Mouse (Mus musculus): ENCODE data around the gene Arfgef3. TPM values are rescaled to one million over a fixed set of nuclear protein-coding genes. Genes with fewer than 3 reads are reported as not detected.
"Not testable (repeated sequence)": the region's sequence is repeated elsewhere in the genome, so short reads cannot be mapped to it uniquely, and the experiment has no call there.

Gene Arfgef3
- polyA plus RNA-seq, 1 experiment from 2014 or later, result 0.20 TPM

DNA sequence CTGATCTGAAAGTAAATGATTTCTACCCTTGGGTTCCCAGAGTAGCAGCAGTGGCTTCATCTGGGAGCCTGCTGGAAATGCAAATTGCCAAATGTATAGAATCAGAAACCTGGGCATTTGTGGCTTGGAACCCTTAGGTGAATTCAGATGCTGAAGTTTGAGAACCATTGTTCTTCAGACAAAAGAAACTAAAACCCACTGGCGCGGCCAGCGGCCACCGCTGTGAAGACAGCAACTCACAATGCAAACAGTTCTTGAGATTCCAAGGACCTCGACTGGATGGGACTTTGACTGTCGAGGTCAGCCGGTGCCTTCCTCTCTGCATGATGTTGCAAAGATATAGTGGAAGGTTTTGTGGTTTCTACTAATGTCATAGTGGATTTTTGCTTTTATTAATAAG, 159.6 kb downstream of the Arfgef3 start:
- WGBS, result 38% methylated on average over 7 of the region's 7 CpGs

DNA sequence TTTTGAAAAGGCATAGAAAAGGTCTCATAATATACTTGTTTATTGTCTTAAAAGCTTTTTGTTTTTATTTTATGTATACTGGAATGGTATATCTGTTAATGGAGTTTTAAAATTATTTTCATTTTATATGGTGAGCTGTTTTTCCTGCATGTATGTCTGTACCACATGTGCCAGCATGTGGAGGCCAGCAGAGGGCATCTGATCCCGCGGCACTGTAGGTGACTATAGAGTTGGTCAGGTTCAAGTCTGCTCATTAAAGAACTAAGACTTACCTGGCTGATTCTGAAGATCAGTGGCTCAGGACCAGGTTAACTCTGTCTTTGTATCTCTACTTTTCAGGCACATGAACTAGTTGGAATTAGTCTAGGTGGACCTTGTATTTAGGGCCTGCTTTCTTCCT, 171.2 kb downstream of the Arfgef3 start:
- H3K27ac ChIP-seq, result no peak overlapping the region
- H3K27me3 ChIP-seq, result no peaks in the 10 kb centered on the region
- no peak for ATAC-seq (ENCODE audit: insufficient number of reproducible peaks, insufficient read depth, low FRiP score, low TSS enrichment, low read depth)
- H3K4me2 ChIP-seq, result no peak overlapping the region
- WGBS, result 57% methylated on average over 2 of the region's 2 CpGs
- no peak overlapping the region for H3K9ac ChIP-seq (replicated peaks)
- H3K9me3 ChIP-seq, result no peaks in the 10 kb centered on the region
- H3K4me1 ChIP-seq (replicated peaks), result no peaks in the 10 kb centered on the region
- no peaks in the 10 kb centered on the region for H3K36me3 ChIP-seq
- H3K4me3 ChIP-seq (replicated peaks), result no peak overlapping the region

More for the DNA sequence above, 159.6 kb downstream of the Arfgef3 start:
- Histone ChIP-seq H3K4me1 (replicated peaks) (no peaks in the 10 kb centered on the region), H3K4me3 (replicated peaks) (no peak overlapping the region), H3K4me2 (no peak overlapping the region), H3K9me3 (no peaks in the 10 kb centered on the region), H3K36me3 (no peaks in the 10 kb centered on the region), H3K27ac (no peak overlapping the region), H3K9ac (replicated peaks) (no peak overlapping the region), H3K27me3 (no peaks in the 10 kb centered on the region)
- ATAC-seq (ENCODE audit: insufficient number of reproducible peaks, insufficient read depth, low FRiP score, low TSS enrichment, low read depth), result no peak

GRCm38 (mm10) chr10:18562940-18563339, 180.8 kb downstream of the Arfgef3 start:
- no peak overlapping the region for H3K4me2 ChIP-seq
- no peaks in the 10 kb centered on the region for H3K36me3 ChIP-seq
- no peak overlapping the region for H3K9ac ChIP-seq (replicated peaks)
- no peaks in the 10 kb centered on the region for H3K9me3 ChIP-seq
- H3K4me1 ChIP-seq (replicated peaks), result no peaks in the 10 kb centered on the region
- WGBS, result 8% methylated on average over 4 of the region's 4 CpGs
- H3K27me3 ChIP-seq, result 0 out of 2 replicates have a peak, but pooled peaks cover 3% of the 10 kb centered on the region
- no peak overlapping the region for H3K4me3 ChIP-seq (replicated peaks)
- no peak overlapping the region for H3K27ac ChIP-seq
- ATAC-seq (ENCODE audit: insufficient number of reproducible peaks, insufficient read depth, low FRiP score, low TSS enrichment, low read depth), result no peak

- Histone ChIP-seq H3K27ac (no peak overlapping the region), H3K27me3 (0 out of 2 replicates have a peak, but pooled peaks cover 3% of the 10 kb centered on the region), H3K4me2 (no peak overlapping the region), H3K4me1 (replicated peaks) (no peaks in the 10 kb centered on the region), H3K36me3 (no peaks in the 10 kb centered on the region), H3K9me3 (no peaks in the 10 kb centered on the region), H3K4me3 (replicated peaks) (no peak overlapping the region), H3K9ac (replicated peaks) (no peak overlapping the region)
- 47% methylated on average over 5 of the region's 5 CpGs for WGBS
- no peak for ATAC-seq (ENCODE audit: insufficient number of reproducible peaks, insufficient read depth, low FRiP score, low TSS enrichment, low read depth)
Observed at GRCm38 (mm10) chr10:18561445-18561844, 182.3 kb downstream of the Arfgef3 start.

DNA sequence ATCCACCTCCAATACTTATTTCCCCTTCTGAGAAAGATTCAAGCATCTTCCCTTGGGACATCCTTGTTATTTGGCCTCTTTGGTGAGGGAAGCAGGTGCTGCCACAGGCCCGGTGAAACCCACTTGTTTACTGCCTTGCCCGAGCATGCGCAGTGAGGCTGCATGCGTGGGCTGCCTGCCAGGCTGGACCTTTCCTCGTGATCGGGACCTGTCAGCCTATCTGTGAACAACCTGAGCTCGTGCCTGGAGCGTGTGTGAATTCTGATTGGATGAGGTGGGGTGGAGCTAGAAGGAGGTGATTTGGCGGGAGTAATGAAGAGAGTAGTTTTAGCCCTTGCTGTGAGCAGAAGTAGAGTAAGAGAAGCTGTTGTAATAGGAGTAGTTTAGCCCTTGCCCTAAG, 184.7 kb downstream of the Arfgef3 start:
- ATAC-seq (ENCODE audit: insufficient number of reproducible peaks, insufficient read depth, low FRiP score, low TSS enrichment, low read depth); H3K27me3 ChIP-seq: not testable (repeated sequence)

DNA sequence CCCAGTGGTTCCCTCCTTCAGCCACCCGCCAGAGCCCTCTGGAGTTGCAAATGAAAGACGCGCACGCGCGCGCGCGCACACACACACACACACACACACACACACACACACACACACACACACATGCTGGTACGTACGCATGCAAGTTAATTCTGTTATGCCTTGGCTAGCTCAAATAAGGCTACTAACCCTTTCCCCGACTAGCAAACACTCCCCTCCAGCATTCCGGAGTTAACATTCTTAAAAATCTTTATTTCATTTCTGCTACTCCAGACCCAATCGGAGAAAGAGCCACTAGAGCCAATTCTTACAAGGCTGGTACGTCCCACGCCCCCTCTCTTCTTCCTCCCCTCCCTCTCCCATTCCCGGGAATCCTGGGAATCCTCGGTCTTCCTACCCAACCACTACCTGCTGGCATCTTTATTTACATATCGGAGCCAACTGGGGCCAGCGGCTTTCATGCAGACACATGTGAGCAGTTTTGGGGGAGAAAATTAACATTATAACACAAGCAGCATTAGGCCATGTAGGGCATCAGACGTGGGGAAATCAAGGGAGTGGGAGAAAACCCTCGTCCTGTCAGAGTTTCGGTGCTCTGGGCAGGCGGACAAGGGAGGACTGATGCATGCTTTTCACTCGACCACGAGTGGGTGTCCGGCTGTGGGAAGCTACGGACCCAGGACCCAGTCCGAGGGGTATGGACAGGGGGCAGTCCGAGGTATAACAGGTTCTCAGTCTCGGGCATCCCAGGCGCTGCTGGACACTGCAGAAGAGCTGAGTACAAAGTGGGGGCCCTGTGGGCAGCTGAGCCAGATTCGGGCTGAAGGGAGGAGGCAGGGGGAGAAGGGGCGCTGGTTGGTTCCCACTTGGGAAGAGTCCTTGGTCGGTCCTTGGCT, 194.2 kb downstream of the Arfgef3 start:
- Histone ChIP-seq H3K4me2 (peak overlapping the region; percentile 72), H3K27ac (no peak overlapping the region), H3K9me3 (no peaks in the 10 kb centered on the region), H3K36me3 (no peaks in the 10 kb centered on the region), H3K9ac (replicated peaks) (peak overlapping the region; percentile 53), H3K27me3 (peaks cover 14% of the 10 kb centered on the region; the same call in 1 of the 2 replicates), H3K4me1 (replicated peaks) (peaks cover 9% of the 10 kb centered on the region; the same call in 1 of the 2 replicates), H3K4me3 (replicated peaks) (peak overlapping the region; percentile 40)
- WGBS, result 3% methylated on average over 35 of the region's 35 CpGs
- ATAC-seq (ENCODE audit: insufficient number of reproducible peaks, insufficient read depth, low FRiP score, low TSS enrichment, low read depth), result 0 out of 2 replicates have a peak, but pooled peaks have one; percentile 27

More for the DNA sequence above, 184.7 kb downstream of the Arfgef3 start:
- H3K4me2 ChIP-seq; H3K27ac ChIP-seq; H3K9me3 ChIP-seq; H3K9ac ChIP-seq (replicated peaks); H3K4me1 ChIP-seq (replicated peaks); H3K36me3 ChIP-seq; H3K4me3 ChIP-seq (replicated peaks): not testable (repeated sequence)
- WGBS, result 83% methylated on average over 9 of the region's 9 CpGs

GRCm38 (mm10) chr10:18547381-18547780, 196.4 kb downstream of the Arfgef3 start:
- Histone ChIP-seq H3K27me3 (peaks cover 14% of the 10 kb centered on the region; the same call in 1 of the 2 replicates), H3K36me3 (no peaks in the 10 kb centered on the region), H3K4me2 (no peak overlapping the region), H3K4me1 (replicated peaks) (peaks cover 9% of the 10 kb centered on the region; the same call in 1 of the 2 replicates), H3K27ac (no peak overlapping the region), H3K4me3 (replicated peaks) (no peak overlapping the region), H3K9ac (replicated peaks) (no peak overlapping the region), H3K9me3 (no peaks in the 10 kb centered on the region)
- 83% methylated on average over 4 of the region's 4 CpGs for WGBS
- ATAC-seq (ENCODE audit: insufficient number of reproducible peaks, insufficient read depth, low FRiP score, low TSS enrichment, low read depth), result no peak

GRCm38 (mm10) chr10:18545813-18546235, 197.9 kb downstream of the Arfgef3 start, which contains the start of gene Hebp2:
Hebp2 (minus strand) TSS chr10:18546076.
- Histone ChIP-seq H3K27me3 (peaks cover 14% of the 10 kb centered on the region; the same call in 1 of the 2 replicates), H3K4me2 (peak within 1 kb of the TSS; percentile 76), H3K9ac (replicated peaks) (peak within 1 kb of the TSS; percentile 70), H3K4me3 (replicated peaks) (peak within 1 kb of the TSS; percentile 60), H3K9me3 (no peaks in the 10 kb centered on the region), H3K27ac (no peak within 1 kb of the TSS), H3K36me3 (0 out of 2 replicates have a peak, but pooled peaks cover 2% of the 10 kb centered on the region), H3K4me1 (replicated peaks) (peaks cover 9% of the 10 kb centered on the region; the same call in 1 of the 2 replicates)
- under 1% methylated on average over 22 of the region's 22 CpGs for WGBS
- peak; percentile 82 for ATAC-seq (ENCODE audit: insufficient number of reproducible peaks, insufficient read depth, low FRiP score, low TSS enrichment, low read depth)

DNA sequence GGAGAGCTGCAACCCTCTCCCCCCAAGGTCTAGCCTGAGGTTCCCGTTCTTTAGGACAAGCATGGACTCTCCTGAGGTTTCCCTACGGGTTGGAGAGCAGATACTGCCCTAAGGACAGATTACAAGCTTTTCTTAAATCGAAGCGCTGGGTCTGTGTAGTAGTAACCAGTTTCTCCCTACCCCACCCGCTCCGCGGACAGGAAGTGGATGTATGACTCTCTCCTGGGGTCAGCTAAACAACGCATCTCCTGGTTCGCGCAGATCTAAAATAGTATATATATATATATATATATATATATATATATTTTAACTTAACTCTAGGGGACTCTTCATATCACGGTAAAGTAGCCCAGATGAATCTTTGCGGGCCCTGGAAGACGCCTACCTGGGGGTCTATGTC, 198.4 kb downstream of the Arfgef3 start:
- ATAC-seq (ENCODE audit: insufficient number of reproducible peaks, insufficient read depth, low FRiP score, low TSS enrichment, low read depth), result no peak
- Histone ChIP-seq H3K4me3 (replicated peaks) (peak overlapping the region; percentile 60), H3K4me1 (replicated peaks) (peaks cover 9% of the 10 kb centered on the region; the same call in 1 of the 2 replicates), H3K9me3 (no peaks in the 10 kb centered on the region), H3K9ac (replicated peaks) (peak overlapping the region; percentile 70), H3K4me2 (peak overlapping the region; percentile 76), H3K27me3 (peaks cover 12% of the 10 kb centered on the region; the same call in 1 of the 2 replicates), H3K27ac (no peak overlapping the region), H3K36me3 (0 out of 2 replicates have a peak, but pooled peaks cover 3% of the 10 kb centered on the region)
- 8% methylated on average over 13 of the region's 13 CpGs for WGBS

DNA sequence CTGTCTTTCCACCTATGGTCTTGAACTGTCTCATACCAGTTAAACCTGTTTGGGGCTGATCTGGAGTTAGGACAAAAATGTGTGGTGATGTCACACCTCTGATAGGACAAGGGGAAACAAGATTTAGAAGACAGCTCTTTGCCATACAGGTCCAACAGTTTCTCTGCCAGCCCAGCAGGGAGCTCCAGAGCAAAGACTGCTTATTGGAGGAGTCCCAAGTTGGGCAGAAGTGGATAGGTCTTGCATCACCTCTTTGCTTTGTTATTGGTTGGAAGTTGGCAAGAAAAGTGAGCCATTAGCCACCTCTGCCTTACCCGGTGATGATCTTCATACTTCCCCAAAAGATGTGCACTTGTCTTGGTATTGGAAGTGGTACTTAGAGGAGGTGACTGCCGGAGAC, 206.9 kb downstream of the Arfgef3 start:
- H3K27ac ChIP-seq, result no peak overlapping the region
- no peaks in the 10 kb centered on the region for H3K27me3 ChIP-seq
- WGBS, result 90% methylated on average over 2 of the region's 2 CpGs
- no peak overlapping the region for H3K9ac ChIP-seq (replicated peaks)
- H3K4me1 ChIP-seq (replicated peaks), result peaks cover 11% of the 10 kb centered on the region; the same call in 1 of the 2 replicates
- no peak overlapping the region for H3K4me3 ChIP-seq (replicated peaks)
- H3K36me3 ChIP-seq, result peaks cover 18% of the 10 kb centered on the region
- no peaks in the 10 kb centered on the region for H3K9me3 ChIP-seq
- ATAC-seq (ENCODE audit: insufficient number of reproducible peaks, insufficient read depth, low FRiP score, low TSS enrichment, low read depth), result no peak
- H3K4me2 ChIP-seq, result no peak overlapping the region

DNA sequence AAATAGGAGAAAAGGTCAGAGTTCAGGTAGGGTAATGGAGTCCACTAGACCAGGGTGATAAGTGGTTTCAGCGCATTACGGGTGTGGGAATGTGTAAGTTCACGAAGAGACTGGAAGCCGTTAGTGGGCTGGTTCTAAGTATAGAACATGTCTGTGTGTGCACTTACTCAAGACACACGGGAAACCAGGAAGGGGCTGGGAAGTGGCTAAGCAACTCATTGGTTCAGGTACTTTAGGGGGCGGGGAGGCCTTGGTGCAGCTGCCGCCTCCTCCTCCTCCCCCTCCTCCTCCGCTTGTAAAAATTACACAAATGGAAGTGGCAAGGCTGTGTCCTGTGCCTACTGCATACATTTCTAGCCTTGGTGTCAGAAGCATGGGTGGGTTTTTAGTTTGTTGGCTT, 211.5 kb downstream of the Arfgef3 start:
- no peak overlapping the region for H3K27ac ChIP-seq
- H3K4me1 ChIP-seq (replicated peaks), result peaks cover 27% of the 10 kb centered on the region
- H3K27me3 ChIP-seq, result no peaks in the 10 kb centered on the region
- H3K4me2 ChIP-seq, result no peak overlapping the region
- no peak overlapping the region for H3K9ac ChIP-seq (replicated peaks)
- 43% methylated on average over 8 of the region's 8 CpGs for WGBS
- H3K9me3 ChIP-seq, result no peaks in the 10 kb centered on the region
- ATAC-seq (ENCODE audit: insufficient number of reproducible peaks, insufficient read depth, low FRiP score, low TSS enrichment, low read depth), result no peak
- no peak overlapping the region for H3K4me3 ChIP-seq (replicated peaks)
- peaks cover 23% of the 10 kb centered on the region for H3K36me3 ChIP-seq

Measured in limb, embryonic 12.5 days (tissue).